Mouse (Mus musculus) liver, embryonic 12.5 days (tissue): ENCODE results near the gene Trappc10. TPM values are rescaled to one million over a fixed set of nuclear protein-coding genes. Genes with fewer than 3 reads are reported as not detected.
A peak's percentile ranks its signal among the peaks of the same experiment; 100 is the strongest.

Experiments
- ATAC-seq: fragments of 200-750 bp; cut with Nextera tagmentation; 2 replicates; pipeline ENCODE4 v1.8.0; 2017; ENCODE audit warnings: moderate number of reproducible peaks, mild to moderate bottlenecking, moderate library complexity
- H3K27ac ChIP-seq: fragments of 300-500 bp; sonication (generic); 2 replicates; pipeline ENCODE4 v1.5.1; 2016; ENCODE audit warnings: mild to moderate bottlenecking
- H3K27me3 ChIP-seq: fragments of 300-500 bp; sonication (generic); replicated peaks from 2 replicates; pipeline ENCODE4 v1.6.1; 2016; ENCODE audit warnings: mild to moderate bottlenecking, moderate library complexity
- H3K36me3 ChIP-seq: fragments of 300-500 bp; sonication (generic); 2 replicates; pipeline ENCODE4 v1.6.1; 2016; ENCODE audit warnings: mild to moderate bottlenecking, moderate library complexity
- H3K4me1 ChIP-seq: fragments of 300-500 bp; sonication (generic); 2 replicates; pipeline ENCODE4 v1.6.1; 2016
- H3K4me2 ChIP-seq: fragments of 300-500 bp; sonication (generic); 2 replicates; pipeline ENCODE4 v1.6.1; 2016; ENCODE audit warnings: mild to moderate bottlenecking, moderate library complexity
- H3K4me3 ChIP-seq: fragments of 300-500 bp; sonication (generic); 2 replicates; pipeline ENCODE4 v1.5.1; 2016; ENCODE audit warnings: mild to moderate bottlenecking, moderate library complexity
- H3K9ac ChIP-seq: fragments of 300-500 bp; sonication (generic); 2 replicates; pipeline ENCODE4 v1.6.1; 2016; ENCODE audit warnings: mild to moderate bottlenecking, moderate library complexity
- H3K9me3 ChIP-seq: fragments of 300-500 bp; sonication (generic); replicated peaks from 2 replicates; pipeline ENCODE4 v1.6.1; 2016; ENCODE audit warnings: mild to moderate bottlenecking, moderate library complexity
- WGBS: fragments of 180-500 bp; shearing (Covaris S2); methylation state at CpG from one replicate; pipeline ENCODE4 v1.1.7; 2016; ENCODE audit not compliant: insufficient replicate concordance; 5-methylcytosine and 5-hydroxymethylcytosine counted together
- polyA plus RNA-seq: library from polyadenylated mRNA; unstranded; fragments of >200 nt; fragmentation: Nextera tagmentation; extraction: Ambion mirVana; gene quantifications from 2 replicates; pipeline ENCODE4 v1.2.1, GENCODE M21; 2016

Gene Trappc10
- polyA plus RNA-seq, 1 experiment from 2014 or later = 21.9 TPM

DNA sequence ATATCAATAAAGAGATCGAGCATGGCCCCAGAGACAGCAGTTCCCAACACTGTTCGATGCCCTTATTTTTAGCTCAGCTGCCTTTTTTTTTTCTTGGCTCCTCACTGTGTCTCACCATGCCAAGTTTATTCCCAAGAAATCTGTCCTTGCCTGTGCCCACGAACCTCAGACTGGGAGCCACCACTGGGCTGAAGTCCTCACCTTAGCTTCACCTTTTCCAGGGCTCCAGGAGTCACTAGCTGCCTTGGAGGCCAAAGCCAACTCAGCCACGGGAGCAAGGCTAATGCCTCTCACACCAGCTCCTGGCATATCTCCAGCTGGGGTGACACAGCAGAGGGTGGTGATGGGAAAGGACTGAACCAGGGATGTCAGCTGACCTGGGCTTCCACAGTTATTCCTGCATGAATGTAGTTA is 11.2 kb upstream of the Trappc10 start:
- no peak overlapping the region for H3K4me2 ChIP-seq
- no peaks in the 10 kb centered on the region for H3K36me3 ChIP-seq
- H3K4me3 ChIP-seq = no peak overlapping the region
- H3K27me3 ChIP-seq = peaks cover 46% of the 10 kb centered on the region
- no peak; the same call in 1 of the 2 replicates for ATAC-seq
- H3K9me3 ChIP-seq = no peaks in the 10 kb centered on the region
- WGBS = 60% methylated on average over 4 of the region's 4 CpGs
- H3K27ac ChIP-seq = no peak overlapping the region
- peaks cover 7% of the 10 kb centered on the region; the same call in 1 of the 2 replicates for H3K4me1 ChIP-seq
- no peak overlapping the region for H3K9ac ChIP-seq

GRCm38 (mm10) chr10:78247206-78247605 is 2.8 kb upstream of the Trappc10 start:
- no peak overlapping the region for H3K9ac ChIP-seq
- H3K27me3 ChIP-seq = no peaks in the 10 kb centered on the region; the same call in 1 of the 2 replicates
- peak overlapping the region; percentile 73 for H3K27ac ChIP-seq
- no peak overlapping the region for H3K4me2 ChIP-seq
- H3K4me1 ChIP-seq = peaks cover 47% of the 10 kb centered on the region
- WGBS = 20% methylated on average over 3 of the region's 3 CpGs
- H3K36me3 ChIP-seq = peaks cover 6% of the 10 kb centered on the region; the same call in 1 of the 2 replicates
- no peak overlapping the region for H3K4me3 ChIP-seq
- no peak for ATAC-seq
- H3K9me3 ChIP-seq = no peaks in the 10 kb centered on the region

GRCm38 (mm10) chr10:78246725-78247124 is 2.3 kb upstream of the Trappc10 start:
- H3K27ac ChIP-seq = peak overlapping the region; percentile 73
- no peak overlapping the region for H3K9ac ChIP-seq

DNA sequence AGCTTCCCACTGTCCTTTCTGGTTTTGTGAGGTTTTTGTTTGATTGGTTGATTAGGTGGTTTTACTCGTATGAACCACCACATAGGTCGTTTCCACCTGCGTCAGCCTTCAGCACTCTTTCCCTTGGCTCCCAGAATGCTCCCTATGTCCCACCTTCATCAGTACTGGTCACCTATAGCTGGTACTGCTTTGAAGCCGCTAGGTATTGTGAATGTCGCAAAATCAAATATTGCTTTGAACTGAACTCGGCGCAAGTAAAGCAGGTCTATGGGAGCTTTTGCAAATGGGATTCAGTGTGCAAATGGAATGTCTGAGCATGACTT is 745 bp upstream of the Trappc10 start:
- ATAC-seq = peak; percentile 5; the same call in 1 of the 2 replicates
- H3K27me3 ChIP-seq = no peaks in the 10 kb centered on the region
- WGBS = 16% methylated on average over 7 of the region's 7 CpGs
- H3K9me3 ChIP-seq = no peaks in the 10 kb centered on the region
- H3K4me2 ChIP-seq = peak overlapping the region; percentile 98
- H3K4me1 ChIP-seq = peaks cover 67% of the 10 kb centered on the region
- peaks cover 12% of the 10 kb centered on the region; the same call in 1 of the 2 replicates for H3K36me3 ChIP-seq
- peak overlapping the region; percentile 95 for H3K4me3 ChIP-seq
- peak overlapping the region; percentile 96 for H3K9ac ChIP-seq
- peak overlapping the region; percentile 90 for H3K27ac ChIP-seq

More at GRCm38 (mm10) chr10:78246725-78247124, 2.3 kb upstream of the Trappc10 start:
- Histone ChIP-seq H3K4me2 (no peak overlapping the region), H3K27me3 (no peaks in the 10 kb centered on the region), H3K4me3 (no peak overlapping the region), H3K36me3 (peaks cover 10% of the 10 kb centered on the region; the same call in 1 of the 2 replicates), H3K9me3 (no peaks in the 10 kb centered on the region), H3K4me1 (peaks cover 52% of the 10 kb centered on the region)
- WGBS = 42% methylated on average over 4 of the region's 4 CpGs
- ATAC-seq = no peak

GRCm38 (mm10) chr10:78244058-78244437 is 393 bp downstream of the Trappc10 start:
- WGBS = under 1% methylated on average over 33 of the region's 33 CpGs

DNA sequence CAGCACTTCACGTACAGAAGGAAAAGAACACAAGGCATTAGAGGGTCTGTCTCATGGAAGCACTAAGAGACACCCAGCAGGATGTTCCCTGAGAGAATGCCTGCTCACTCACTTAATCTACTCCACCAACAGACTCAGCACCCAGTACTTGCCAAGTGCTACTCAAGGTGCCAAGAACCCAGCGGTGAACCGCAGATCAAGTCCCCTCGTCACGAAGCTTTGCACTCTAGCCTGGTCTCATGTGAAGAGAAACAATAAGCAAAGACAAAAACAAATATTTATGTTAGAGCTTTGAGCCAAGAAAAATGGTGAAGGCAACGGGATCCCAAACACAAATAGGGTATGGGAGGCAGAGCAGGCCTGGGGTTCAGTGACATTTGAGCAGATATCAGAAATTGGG is 5.5 kb downstream of the Trappc10 start:
- Histone ChIP-seq H3K9ac (peak overlapping the region; percentile 39), H3K9me3 (no peaks in the 10 kb centered on the region), H3K27me3 (no peaks in the 10 kb centered on the region), H3K4me2 (no peak overlapping the region), H3K27ac (peak overlapping the region; percentile 75), H3K36me3 (peaks cover 27% of the 10 kb centered on the region; the same call in 1 of the 2 replicates), H3K4me3 (no peak overlapping the region), H3K4me1 (peaks cover 99% of the 10 kb centered on the region)
- ATAC-seq = no peak
- WGBS = 82% methylated on average over 6 of the region's 6 CpGs

More at GRCm38 (mm10) chr10:78244058-78244437, 393 bp downstream of the Trappc10 start:
- H3K36me3 ChIP-seq = peaks cover 12% of the 10 kb centered on the region; the same call in 1 of the 2 replicates
- no peaks in the 10 kb centered on the region for H3K9me3 ChIP-seq
- H3K4me2 ChIP-seq = peak overlapping the region; percentile 98
- H3K27ac ChIP-seq = peak overlapping the region; percentile 90
- peaks cover 78% of the 10 kb centered on the region for H3K4me1 ChIP-seq
- H3K9ac ChIP-seq = peak overlapping the region; percentile 96
- peak overlapping the region; percentile 95 for H3K4me3 ChIP-seq
- ATAC-seq = peak; percentile 55
- H3K27me3 ChIP-seq = no peaks in the 10 kb centered on the region

- H3K4me1 ChIP-seq = peaks cover 99% of the 10 kb centered on the region
- 81% methylated on average over 5 of the region's 5 CpGs for WGBS
- peaks cover 28% of the 10 kb centered on the region; the same call in 1 of the 2 replicates for H3K36me3 ChIP-seq
- peak overlapping the region; percentile 75 for H3K27ac ChIP-seq
- H3K4me3 ChIP-seq = no peak overlapping the region
- H3K9ac ChIP-seq = no peak overlapping the region
- H3K4me2 ChIP-seq = peak overlapping the region; percentile 41; the same call in 1 of the 2 replicates
- ATAC-seq = no peak
- H3K27me3 ChIP-seq = no peaks in the 10 kb centered on the region
- no peaks in the 10 kb centered on the region for H3K9me3 ChIP-seq
Observed at GRCm38 (mm10) chr10:78238297-78238696, 6.1 kb downstream of the Trappc10 start.

DNA sequence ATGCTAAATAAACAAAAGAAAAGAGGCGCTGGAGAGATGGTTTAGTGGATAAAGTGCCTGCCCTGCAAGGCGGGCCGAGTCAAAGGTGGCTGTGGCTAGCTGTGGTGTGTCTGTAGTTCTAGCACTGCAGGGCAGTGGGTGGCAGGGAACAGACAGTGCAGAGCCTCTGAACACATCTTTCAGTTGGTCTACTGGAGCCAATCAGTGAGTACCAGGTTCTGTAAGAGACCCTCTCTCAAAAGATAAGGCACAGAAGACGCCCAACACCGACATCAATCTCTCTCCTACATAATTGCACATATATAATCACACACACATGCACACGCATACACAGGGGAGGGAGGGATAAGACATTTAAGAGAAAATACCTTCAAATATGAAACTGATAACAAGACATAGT is 6.6 kb downstream of the Trappc10 start:
- peak overlapping the region; percentile 75 for H3K27ac ChIP-seq
- peaks cover 99% of the 10 kb centered on the region for H3K4me1 ChIP-seq
- WGBS = 39% methylated on average over 6 of the region's 6 CpGs

DNA sequence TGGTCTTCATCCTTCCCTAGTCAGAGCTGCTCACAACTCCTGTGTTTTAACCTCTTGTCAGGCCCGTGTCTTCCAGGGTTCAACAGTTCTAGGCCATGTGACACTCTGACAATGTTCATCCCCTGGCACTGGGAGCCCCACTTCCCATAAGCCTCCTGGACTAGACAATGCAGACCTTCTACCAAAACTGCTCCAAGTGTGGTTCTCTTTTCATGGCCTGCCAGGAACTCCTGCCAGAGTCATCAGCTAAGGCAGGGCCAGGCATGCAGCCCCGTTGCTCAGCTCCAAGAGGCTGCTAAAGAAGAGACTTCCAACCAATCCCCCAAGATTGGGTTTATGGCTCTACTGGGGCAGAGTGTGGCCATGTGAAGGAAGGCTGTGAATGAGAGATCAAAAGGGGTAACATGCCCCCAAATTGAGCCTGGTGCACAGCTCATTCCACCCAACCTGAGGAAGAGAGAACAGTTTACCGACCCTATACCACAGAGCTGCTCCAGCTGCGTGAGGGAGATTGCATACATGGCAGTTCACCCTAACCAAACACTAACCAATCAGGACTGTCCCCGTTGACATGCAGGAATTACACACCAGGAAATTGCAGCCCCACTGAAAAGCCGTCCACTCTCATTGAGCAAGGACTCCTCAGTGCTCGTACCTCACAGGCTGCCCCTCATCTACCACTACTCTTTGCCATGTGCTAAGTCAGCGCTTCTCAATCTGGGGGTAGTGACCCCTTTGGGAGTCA is 7.4 kb downstream of the Trappc10 start:
- Histone ChIP-seq H3K27me3 (no peaks in the 10 kb centered on the region), H3K4me3 (no peak overlapping the region), H3K9ac (peak overlapping the region; percentile 24; the same call in 1 of the 2 replicates), H3K4me1 (peaks cover 99% of the 10 kb centered on the region), H3K27ac (peak overlapping the region; percentile 75), H3K9me3 (no peaks in the 10 kb centered on the region), H3K4me2 (peak overlapping the region; percentile 41), H3K36me3 (peaks cover 28% of the 10 kb centered on the region; the same call in 1 of the 2 replicates)
- WGBS = 53% methylated on average over 8 of the region's 8 CpGs
- ATAC-seq = peak; percentile 38

More for the DNA sequence above, 6.6 kb downstream of the Trappc10 start:
- no peak overlapping the region for H3K4me3 ChIP-seq
- peaks cover 32% of the 10 kb centered on the region; the same call in 1 of the 2 replicates for H3K36me3 ChIP-seq
- peak; percentile 83 for ATAC-seq
- H3K9ac ChIP-seq = peak overlapping the region; percentile 24; the same call in 1 of the 2 replicates
- no peaks in the 10 kb centered on the region for H3K9me3 ChIP-seq
- H3K27me3 ChIP-seq = no peaks in the 10 kb centered on the region
- peak overlapping the region; percentile 41 for H3K4me2 ChIP-seq

- Histone ChIP-seq H3K27ac (no peak overlapping the region), H3K9me3 (no peaks in the 10 kb centered on the region), H3K4me2 (no peak overlapping the region), H3K27me3 (no peaks in the 10 kb centered on the region), H3K36me3 (peaks cover 47% of the 10 kb centered on the region), H3K4me3 (no peak overlapping the region), H3K4me1 (peaks cover 69% of the 10 kb centered on the region), H3K9ac (no peak overlapping the region)
- ATAC-seq = no peak
- WGBS = 80% methylated on average over 6 of the region's 6 CpGs
Observed at GRCm38 (mm10) chr10:78233756-78234155, 10.7 kb downstream of the Trappc10 start.

DNA sequence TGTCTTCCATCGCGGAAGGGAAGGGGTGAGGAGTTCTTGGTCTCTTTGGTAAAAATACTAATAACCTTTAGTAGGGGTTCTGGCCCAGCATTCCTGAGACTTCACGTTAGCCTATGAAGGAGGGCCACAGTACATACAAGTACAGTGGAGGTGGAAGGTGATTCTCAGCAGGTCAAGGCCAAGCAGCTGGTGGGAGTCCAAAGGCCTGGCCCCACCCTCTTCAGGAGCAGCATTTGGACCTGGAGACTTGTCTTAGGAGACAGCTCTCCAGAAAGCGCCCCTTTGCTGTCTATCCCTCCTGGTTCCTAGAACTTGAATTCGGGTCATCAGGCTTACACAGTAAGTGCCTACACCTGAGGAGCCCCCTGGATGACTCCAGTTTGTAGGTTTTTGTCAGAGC is 11.3 kb downstream of the Trappc10 start:
- H3K4me1 ChIP-seq = peaks cover 63% of the 10 kb centered on the region
- WGBS = 83% methylated on average over 5 of the region's 5 CpGs
- no peak for ATAC-seq
- H3K9me3 ChIP-seq = no peaks in the 10 kb centered on the region
- H3K9ac ChIP-seq = no peak overlapping the region
- H3K4me2 ChIP-seq = no peak overlapping the region
- H3K27me3 ChIP-seq = no peaks in the 10 kb centered on the region
- H3K36me3 ChIP-seq = peaks cover 47% of the 10 kb centered on the region
- no peak overlapping the region for H3K4me3 ChIP-seq
- no peak overlapping the region for H3K27ac ChIP-seq

DNA sequence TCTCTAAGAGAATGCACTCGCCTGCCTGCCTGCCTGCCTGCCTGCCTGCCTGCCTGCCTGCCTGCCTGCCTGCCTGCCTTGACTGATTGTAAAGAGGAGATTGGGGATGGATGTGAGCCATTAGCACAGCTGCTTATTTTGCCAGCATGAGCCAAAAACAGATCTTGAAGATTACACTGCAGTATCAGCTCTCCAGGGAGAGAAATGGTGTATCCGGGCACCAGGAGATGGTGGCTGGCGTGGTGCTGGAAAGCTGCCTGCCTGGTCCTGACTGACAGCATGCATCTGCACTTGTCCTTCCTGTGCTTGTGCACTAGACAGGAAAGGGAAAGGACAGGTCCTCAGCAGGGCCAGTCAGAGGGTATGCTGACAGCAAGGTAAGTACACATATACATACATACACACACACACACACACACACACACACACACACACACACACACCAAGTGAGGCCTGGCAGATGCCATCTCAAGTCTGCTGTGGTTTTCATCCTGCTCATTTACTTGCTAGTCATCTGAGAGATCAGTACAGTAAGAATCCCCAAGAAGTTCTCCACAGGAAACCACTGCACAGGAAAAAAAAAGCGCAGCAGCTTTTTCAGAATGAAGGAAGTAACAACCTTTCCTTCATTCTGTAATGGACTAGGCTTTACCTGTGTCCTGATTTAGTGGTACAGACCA is 12.0 kb downstream of the Trappc10 start:
- Histone ChIP-seq H3K27me3 (no peaks in the 10 kb centered on the region), H3K4me3 (no peak overlapping the region), H3K36me3 (peaks cover 51% of the 10 kb centered on the region), H3K9me3 (no peaks in the 10 kb centered on the region), H3K9ac (no peak overlapping the region), H3K27ac (no peak overlapping the region), H3K4me2 (no peak overlapping the region), H3K4me1 (peaks cover 56% of the 10 kb centered on the region)
- 76% methylated on average over 4 of the region's 4 CpGs for WGBS
- ATAC-seq = no peak
